Mouse (Mus musculus) MEL-GATA-1-ER (cell line): ENCODE results near the gene Gm43638.
A peak's percentile ranks its signal among the peaks of the same experiment; 100 is the strongest.
"Not testable (repeated sequence)": the region's sequence is repeated elsewhere in the genome, so short reads cannot be mapped to it uniquely, and the experiment has no call there.

Experiments
- DNase-seq: peaks from one replicate; pipeline ENCODE4 v3.0.0-alpha.2; 2012; ENCODE audit warnings: low read depth; ENCODE audit errors: extremely low read depth

Gm43638 gene

DNA sequence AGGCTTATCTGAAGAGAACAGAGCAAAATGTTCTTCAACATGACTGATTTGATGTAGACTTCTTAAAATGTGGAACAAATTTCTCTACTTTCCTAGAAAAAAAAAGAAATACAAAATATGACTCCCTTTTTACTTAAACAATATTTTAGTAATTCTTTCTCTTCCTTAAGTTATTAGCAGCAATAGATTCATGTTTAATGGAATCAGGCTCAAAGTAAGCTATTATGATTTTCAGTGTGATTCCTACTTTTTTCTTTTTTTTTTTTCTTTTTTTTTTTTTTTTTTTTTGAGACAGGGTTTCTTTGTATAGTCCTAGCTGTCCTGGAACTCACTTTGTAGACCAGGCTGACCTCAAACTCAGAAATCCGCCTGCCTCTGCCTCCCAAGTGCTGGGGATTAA, at the start of gene Gm43638:
Gm43638 (minus strand) TSS at position 101 of the 400 bp plus-strand sequence.
- not testable (repeated sequence) for DNase-seq

DNA sequence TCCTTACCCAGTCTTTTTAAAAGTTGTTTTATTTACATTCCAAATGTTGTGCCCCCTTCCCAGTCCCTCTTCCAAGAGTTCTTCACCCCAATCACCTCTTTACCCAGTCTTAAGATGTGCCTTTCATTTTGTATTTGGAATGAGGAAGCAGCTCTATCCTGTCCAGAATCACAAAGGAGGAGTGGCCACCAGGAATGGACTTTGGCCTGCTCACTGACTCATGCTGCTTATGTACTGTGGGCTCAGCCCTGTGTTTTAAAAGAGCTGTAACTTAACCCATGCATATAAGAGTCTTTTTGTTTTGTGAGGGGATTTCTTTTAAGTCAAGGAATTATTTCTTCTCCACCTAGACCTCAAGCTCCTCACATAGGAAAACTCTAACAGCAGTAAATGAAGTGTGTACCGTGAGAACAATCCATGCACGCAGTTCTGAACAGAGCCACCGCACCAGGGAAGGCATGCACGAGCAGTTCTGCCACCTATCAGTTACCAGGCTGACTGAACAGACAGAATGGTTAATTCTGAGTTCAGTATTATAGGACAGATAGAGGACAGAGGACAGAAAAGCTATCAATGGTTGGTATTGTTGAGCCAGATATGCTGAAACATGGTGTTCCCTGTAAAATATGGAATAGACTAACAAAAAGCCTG, 49.5 kb upstream of the Gm43638 start:
- DNase-seq = no peak

DNA sequence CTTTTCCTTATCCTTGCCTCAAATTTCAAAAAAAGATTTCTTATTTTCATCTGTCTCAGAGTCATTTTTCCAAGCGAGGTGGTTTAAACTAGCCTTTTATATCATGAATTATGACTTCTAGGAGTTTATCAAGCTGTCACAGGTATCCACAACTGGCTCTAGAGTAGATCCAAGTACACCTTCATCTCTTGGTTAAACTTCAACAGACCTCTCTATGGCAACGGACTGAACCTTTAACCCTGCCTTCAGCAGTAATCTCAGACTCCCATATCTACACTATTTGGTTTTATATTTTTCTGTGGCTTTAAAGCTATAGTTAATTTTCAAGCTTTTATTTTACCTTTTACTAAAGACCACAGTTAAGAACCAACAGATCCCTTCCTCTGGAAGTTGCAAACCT, 45.7 kb upstream of the Gm43638 start:
- no peak for DNase-seq

DNA sequence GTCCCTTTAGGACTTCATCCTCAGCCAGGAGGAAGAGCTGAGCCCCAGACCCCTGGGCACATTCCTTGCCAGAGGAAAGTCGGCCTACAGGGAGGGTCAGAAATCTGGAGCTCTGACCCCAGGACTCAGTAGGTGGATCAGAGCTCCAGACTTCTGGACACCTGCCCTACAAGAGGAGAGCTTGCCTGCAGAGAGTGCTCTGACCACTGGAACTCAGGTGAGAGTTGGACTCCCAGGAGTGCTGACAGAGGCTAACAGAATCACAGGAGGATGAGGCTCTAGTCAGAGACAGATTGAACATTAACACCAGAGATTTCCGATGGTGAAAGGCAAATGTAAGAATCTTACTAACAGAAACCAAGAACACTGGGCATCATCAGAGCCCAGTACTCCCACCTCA, 37.0 kb upstream of the Gm43638 start:
- not testable (repeated sequence) for DNase-seq

DNA sequence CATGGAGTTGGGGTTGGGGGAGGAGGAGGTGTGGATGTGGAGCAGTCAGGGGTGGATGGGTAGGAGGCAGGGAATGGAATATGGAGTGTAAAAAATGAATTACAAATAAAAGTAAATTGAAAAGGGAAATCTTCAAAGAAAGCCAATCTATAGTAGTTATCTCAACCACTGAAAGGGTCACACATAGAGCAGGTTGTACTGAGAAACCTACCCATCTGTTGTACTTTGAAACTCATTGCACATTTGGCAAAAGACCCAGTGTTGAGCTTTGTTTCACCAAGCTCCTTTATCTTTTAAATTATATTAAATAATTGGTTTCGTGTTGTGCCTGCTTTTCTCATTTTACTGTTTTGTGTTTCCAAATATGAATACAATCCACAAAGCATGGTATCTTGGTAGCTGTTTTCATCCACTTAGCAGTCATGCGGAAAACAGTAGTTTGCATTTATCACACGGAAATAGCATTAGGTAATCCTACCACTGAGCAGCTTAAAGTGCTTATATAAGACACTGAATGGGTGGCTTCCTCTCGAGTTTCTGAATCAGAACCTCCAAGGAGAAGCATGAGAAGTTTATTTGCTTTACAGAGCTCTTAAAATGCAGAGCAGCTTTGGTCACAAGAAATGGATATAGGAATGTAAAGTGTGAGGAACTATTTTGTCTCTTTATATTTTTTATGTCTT, 19.3 kb upstream of the Gm43638 start:
- no peak for DNase-seq

DNA sequence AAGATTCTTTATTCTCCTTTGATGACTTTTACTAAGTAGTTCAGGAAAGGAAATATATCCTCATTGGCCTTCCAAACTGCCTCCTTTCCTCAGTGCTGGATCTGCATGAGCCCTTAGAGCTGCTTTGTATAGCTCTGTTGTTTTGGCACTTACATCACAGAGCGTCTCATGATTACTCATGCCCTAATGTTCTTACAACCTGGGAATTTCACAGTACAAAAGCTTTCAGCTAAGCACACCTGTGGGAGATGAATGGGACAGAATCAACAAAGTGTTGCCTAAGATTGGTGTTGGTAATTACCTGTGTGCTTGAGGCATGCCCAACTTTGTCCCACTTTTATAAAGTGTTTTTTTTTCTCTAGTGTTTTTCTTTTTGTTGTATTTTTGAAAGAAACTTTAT, 16.1 kb upstream of the Gm43638 start:
- no peak for DNase-seq

DNA sequence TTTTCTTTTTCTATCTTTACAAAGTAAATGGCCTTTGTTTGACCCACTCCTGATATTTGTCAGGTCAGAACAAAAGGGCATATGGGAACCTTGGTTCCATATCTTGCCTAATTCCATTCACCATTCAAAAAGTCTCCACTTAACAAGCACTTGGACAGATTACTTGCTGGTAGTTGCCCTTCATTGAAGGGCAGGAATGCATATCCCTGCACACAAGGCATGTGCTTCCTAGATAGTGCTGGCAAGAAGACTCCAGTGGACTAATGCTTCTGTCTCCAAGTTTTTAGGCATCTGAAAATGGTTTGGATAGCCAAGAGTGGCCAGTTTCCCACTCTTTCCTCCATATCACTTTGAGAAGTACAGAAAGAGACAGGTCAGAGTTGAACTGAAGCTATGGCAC, 12.7 kb upstream of the Gm43638 start:
- DNase-seq = no peak

DNA sequence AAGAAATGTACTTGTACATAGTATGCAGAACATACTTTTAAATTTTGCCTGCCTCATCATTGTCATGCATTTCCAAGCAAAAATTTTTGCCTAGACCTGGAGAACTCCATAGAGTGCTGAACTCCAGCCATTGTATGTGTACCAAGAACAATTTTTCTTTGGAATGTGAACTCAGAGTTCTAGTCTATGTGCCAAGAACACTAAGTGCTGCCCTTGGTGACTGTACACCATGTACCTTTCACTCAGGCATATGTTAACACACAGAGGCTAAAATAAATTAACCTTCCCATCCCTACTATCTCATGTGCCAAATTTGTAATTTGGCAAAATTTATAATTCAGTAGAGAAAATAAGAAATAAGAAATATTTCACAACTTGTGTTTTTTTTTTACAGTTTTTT, 12.3 kb upstream of the Gm43638 start:
- no peak for DNase-seq

DNA sequence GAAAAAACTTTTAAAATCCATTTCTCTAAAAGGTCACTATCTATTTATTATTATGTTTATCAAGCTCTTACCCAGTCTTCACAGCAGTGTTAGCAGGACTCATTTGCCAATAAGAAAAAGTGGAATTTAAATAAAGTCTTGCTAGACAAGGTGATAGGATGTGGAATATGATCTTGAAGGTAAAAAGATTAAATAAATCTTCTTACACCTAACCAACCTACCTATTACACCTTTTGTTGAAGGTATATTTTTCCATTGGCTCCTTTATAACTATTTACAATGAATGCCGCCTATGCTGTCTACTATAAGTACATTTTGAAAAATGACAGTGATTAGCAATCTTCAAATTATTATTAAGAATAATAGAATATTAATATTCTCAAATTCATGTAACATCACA, 4.2 kb upstream of the Gm43638 start, which contains the start of gene Ugt2a1:
Ugt2a1 (minus strand) TSS at position 101 of the 400 bp plus-strand sequence.
- no peak for DNase-seq

DNA sequence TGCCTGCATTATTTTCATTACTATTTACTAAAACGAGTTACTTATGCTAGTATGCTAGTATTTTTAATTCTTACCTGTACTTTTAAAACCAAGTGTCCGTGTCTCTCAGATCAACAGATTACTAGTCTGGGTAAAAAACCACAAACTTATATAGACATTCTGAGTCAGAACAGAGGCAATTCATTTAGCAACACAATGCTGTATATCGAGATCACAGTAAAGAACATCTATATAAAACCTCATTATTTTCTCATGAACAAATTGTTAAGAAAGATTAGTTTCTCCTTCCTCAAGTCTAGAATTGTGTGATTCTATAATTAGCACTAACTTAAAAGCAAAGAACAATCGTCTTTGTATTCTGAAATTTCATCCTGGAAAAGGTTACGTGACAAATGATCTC, 4.4 kb downstream of the Gm43638 start, which contains the start of gene Ugt2a2:
Ugt2a2 (minus strand) TSS at position 101 of the 400 bp plus-strand sequence.
- no peak for DNase-seq

DNA sequence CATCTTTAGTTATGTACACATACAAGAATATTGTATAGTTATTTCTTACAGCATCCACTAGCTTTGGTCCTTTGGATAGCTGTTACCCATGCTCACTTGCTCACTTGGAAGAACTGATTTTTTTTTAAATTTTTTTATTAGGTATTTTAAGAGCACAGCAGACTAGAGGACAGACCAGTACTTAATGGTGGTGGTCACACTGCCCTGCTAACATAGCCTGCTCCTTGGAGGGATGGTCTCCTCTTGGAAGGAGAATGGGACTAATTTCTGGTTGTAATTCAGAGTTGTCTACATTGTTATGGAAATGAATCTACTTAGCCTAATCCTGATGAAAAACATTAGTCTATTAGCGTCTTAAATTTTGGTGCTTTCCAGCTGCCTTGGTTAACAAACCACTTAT, 27.8 kb downstream of the Gm43638 start:
- no peak for DNase-seq

DNA sequence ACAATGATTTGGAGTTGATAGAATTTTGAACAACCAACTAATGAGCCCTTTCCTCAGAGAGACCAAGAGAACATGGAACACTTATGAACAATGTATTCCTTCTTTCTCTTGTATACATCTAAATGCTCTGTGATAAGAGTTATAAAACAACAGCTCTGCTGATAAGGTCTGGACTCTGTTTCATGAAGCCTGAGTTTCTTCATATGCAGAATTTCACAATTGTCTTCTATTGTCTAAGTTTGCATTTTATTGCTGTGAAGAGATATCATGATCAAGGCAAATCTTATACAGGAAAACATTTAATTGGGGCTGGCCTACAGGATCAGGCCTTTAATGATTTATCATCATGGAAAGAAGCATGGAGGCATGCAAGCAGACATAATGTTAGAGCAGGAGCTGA, 28.9 kb downstream of the Gm43638 start:
- no peak for DNase-seq

DNA sequence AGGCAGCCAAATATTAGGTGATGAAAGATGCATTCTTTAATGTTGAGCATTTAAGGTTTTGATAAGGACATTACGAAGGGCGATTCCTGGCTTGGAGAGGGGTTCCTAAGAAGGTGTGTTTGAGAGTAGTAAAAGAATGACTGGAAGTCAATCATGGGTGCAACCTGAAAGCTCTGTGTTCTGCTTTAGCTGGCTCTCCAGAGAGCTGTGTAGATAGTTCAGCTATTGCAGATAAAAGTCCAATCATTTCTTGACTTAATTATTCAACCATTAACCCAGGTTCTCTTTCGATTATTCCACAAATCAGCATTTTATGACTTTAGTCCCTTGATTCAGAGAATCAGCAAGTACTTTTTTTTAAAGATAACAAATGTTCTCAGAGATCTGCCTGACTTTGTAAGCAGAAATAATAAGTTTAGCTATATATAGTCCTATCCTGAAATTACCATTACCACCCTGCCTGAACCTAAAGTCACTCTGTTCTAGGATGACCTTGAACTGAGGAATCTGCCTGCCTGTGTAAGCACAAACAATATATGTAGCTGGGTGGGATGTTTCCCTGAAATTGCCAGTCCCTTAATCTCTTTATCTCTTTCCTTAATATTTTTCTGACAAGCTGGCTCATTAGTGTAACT, 30.3 kb downstream of the Gm43638 start:
- DNase-seq = no peak

DNA sequence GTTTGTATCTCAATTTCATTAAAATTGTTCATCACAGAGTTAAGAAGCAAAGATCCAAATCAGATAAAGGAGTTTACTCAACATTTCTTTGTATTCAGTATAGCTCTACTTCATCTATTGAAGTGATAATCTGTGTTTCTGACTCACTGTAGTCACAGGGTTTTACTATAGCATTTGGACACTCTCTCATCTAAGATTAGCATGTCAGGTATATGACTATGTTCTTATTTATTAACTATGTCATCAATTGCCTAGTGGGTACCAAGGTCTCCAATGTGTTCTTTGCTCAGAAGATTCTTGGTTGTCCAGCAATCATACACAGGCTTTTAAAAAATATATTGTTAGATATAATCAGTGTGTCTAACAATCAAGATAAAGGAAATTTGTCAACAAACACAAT, 31.1 kb downstream of the Gm43638 start:
- no peak for DNase-seq

DNA sequence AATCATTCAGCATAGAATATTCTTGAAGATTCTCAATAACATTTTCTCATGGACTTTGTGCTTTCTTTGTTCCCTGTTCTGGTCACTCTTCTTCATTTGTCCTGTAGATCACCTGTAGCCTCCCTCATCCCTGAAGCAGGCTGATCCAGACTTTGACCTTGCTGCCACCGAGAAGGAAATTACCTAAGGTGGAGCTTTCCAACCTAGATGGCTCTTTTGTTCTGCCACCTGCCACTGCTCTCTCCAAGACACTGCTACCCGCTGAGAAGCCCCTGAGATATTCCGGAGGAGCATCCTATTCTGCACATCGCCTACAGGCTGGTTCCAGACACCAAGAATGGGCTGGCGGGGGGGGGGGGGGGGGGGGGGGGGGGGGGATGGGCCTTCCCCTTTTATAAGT, 34.1 kb downstream of the Gm43638 start:
- DNase-seq = peak; percentile 1

DNA sequence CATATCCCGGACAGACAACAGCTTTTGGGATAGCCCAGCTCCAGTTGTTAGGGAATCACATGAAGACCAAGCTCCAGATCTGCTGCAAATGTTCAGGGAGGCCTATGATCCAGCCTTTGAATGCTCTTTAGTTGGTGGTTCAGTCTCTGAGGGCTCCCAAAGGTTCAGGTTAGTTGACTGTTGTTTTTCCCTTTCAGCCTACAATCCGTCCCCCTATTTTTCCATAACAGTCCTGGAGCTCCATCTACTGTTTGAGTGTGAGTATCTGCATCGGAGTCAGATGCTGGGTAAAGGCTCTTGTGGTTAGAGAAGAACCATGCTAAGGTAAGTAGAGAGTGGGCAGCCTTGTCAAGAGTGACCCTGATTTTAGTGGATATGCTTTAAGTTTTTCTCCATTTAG, 50.3 kb downstream of the Gm43638 start:
- DNase-seq = no peak

DNA sequence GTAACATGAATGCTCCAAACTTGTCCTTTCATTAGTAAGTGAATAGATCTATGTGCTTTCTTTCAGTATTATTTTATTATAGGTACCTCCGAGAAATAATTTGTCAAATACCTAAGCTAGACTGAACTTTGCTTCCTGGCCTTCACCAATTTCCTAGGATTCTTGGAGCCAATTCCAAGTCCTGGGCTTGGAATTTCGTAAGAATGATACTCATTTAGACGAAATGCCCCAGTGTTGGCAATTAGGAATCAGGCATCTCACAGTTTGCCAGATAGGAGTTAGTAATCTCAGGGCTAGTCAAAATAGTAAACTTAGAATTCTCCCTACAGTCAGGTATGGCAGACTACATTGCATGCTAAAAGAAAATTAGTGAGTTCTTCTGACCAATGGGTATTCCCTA, 60.9 kb downstream of the Gm43638 start:
- no peak for DNase-seq

DNA sequence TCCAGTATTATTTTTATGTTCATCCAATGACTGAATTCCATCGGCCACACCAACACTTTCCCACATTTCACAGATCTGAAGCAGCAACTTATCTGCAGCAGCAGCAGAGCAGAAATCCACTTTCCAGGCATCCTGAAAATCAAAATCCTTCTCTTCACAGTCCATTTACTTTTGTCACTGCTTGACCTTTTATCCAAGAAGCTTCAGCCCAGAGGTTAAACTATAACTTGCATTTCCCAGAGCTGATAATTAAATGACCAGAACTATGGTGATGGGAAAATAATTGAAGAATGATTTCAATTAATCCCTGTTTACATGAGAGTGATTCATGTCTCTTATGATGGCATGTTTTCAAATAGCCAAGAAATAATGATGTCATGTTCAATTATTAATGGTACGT, 62.6 kb downstream of the Gm43638 start, which contains the start of gene Ugt2b38:
Ugt2b38 (minus strand) TSS at position 163 of the 400 bp plus-strand sequence.
- DNase-seq = not testable (repeated sequence)
